8 mouse cellular contexts compared by ENCODE assay signal in genomic region chr12:91313974-91314587, GRCm38 (mm10).
DNase-seq lines count a peak whose midpoint lies in the region; ATAC-seq and TF ChIP-seq lines count a peak whose summit lies in the region.

No protein-coding gene starts in this region.

- no peaks in the 10 kb centered on the region for H3K9me3 ChIP-seq in embryonic facial prominence, embryonic 11.5 days (replicated peaks; ENCODE audit: control insufficient read depth, low read length)
- H3K9me3 ChIP-seq in embryonic facial prominence, embryonic 10.5 days, result no peaks in the 10 kb centered on the region

- 0 out of 2 replicates have a peak, but pooled peaks have one; percentile 27 for ATAC-seq in embryonic facial prominence, embryonic 11.5 days (replicated peaks; ENCODE audit: insufficient number of reproducible peaks, low FRiP score, low TSS enrichment, low read depth)
- no peak for ATAC-seq in erythroid progenitor cell, adult 5-6 weeks (replicated peaks; ENCODE audit: low FRiP score, poor library complexity, severe bottlenecking)

- 58% methylated on average over 10 of the region's 10 CpGs for WGBS in embryonic facial prominence, embryonic 11.5 days
- WGBS in embryonic facial prominence, embryonic 10.5 days, result 59% methylated on average over 10 of the region's 10 CpGs
- 53% methylated on average over 10 of the region's 10 CpGs for WGBS in lung, adult 2 months

- no peak overlapping the region for H3K4me3 ChIP-seq in embryonic facial prominence, embryonic 11.5 days (ENCODE audit: low read depth, low read length)
- H3K4me3 ChIP-seq in embryonic facial prominence, embryonic 10.5 days, result no peak overlapping the region
- H3K4me3 ChIP-seq in lung, adult 2 months (replicated peaks; ENCODE audit: extremely low read depth, low read depth, low read length), result no peak overlapping the region

- H3K36me3 ChIP-seq in embryonic facial prominence, embryonic 11.5 days (replicated peaks; ENCODE audit: control insufficient read depth, insufficient read depth, low read depth, low read length), result no peaks in the 10 kb centered on the region
- no peaks in the 10 kb centered on the region for H3K36me3 ChIP-seq in embryonic facial prominence, embryonic 10.5 days (replicated peaks)

- H3K27ac ChIP-seq in embryonic facial prominence, embryonic 11.5 days (replicated peaks; ENCODE audit: low read depth, low read length), result no peak overlapping the region
- H3K27ac ChIP-seq in embryonic facial prominence, embryonic 10.5 days (replicated peaks), result no peak overlapping the region

- no peaks in the 10 kb centered on the region for H3K27me3 ChIP-seq in embryonic facial prominence, embryonic 11.5 days (ENCODE audit: control insufficient read depth, insufficient read depth, low read length)
- no peaks in the 10 kb centered on the region for H3K27me3 ChIP-seq in embryonic facial prominence, embryonic 10.5 days (replicated peaks; ENCODE audit: low read depth, poor library complexity, severe bottlenecking)

- no peak overlapping the region for H3K9ac ChIP-seq in embryonic facial prominence, embryonic 11.5 days (replicated peaks; ENCODE audit: low read length)

- TF ChIP-seq CTCF in lung, adult 2 months (IDR thresholded peaks at IDR 0.05; ENCODE audit: insufficient read depth, low read length), result peak; percentile 8; the same call in 1 of the 2 replicates

- no peaks in the 10 kb centered on the region for H3K4me1 ChIP-seq in embryonic facial prominence, embryonic 11.5 days (ENCODE audit: control insufficient read depth, insufficient read depth, low read length)
- H3K4me1 ChIP-seq in embryonic facial prominence, embryonic 10.5 days, result no peaks in the 10 kb centered on the region
- no peaks in the 10 kb centered on the region for H3K4me1 ChIP-seq in lung, adult 2 months (ENCODE audit: control insufficient read depth, insufficient read depth, low read length)

- H3K4me2 ChIP-seq in embryonic facial prominence, embryonic 11.5 days (ENCODE audit: low read depth, low read length), result no peak overlapping the region

- no peak for TF ChIP-seq POLR2A in lung, adult 2 months (IDR thresholded peaks at IDR 0.05; ENCODE audit: borderline replicate concordance, extremely low read depth, low read depth, low read length)

- peak; percentile 61 for DNase-seq in embryonic facial prominence, embryonic 11.5 days (ENCODE audit: low spot score)
- DNase-seq in embryonic facial prominence, embryonic 10.5 days (ENCODE audit: low spot score), result no peak
- no peak for DNase-seq in lung, adult 2 months
- no peak for DNase-seq in lung, postnatal 4 days
- DNase-seq in embryo, embryonic 11.5 days (ENCODE audit: low read depth, low spot score), result peak; percentile 42
- DNase-seq in layer of hippocampus, adult 9-11 months, result peak; percentile 17
- DNase-seq in retina, postnatal 7 days (ENCODE audit: low read depth, low spot score), result peak; percentile 59

Comparison
In these comparisons a context has a peak if more than half of its experiments do, and no peak if none do; other contexts are left out.
1. DNase-seq: peak in embryonic facial prominence, embryonic 11.5 days (single experiment), embryo, embryonic 11.5 days (single experiment), layer of hippocampus, adult 9-11 months (single experiment) and retina, postnatal 7 days (single experiment); none in embryonic facial prominence, embryonic 10.5 days (single experiment), lung, adult 2 months (single experiment) and lung, postnatal 4 days (0 of 2).